Mouse (Mus musculus) liver, embryonic 18 days (tissue): ENCODE measurements around the gene Cyp2d9. TPM values are rescaled to one million over a fixed set of nuclear protein-coding genes. Genes with fewer than 3 reads are reported as not detected.

ENCODE experiments used
- polyA plus RNA-seq: library from polyadenylated mRNA; depleted of rRNA; stranded (reverse); fragments of >200 nt; gene quantifications from 2 replicates; pipeline ENCODE4 v1.2.3, GENCODE M21; 2012; rRNA removed

The Cyp2d9 gene
- 64.7 and 68.7 TPM in 2 replicates for polyA plus RNA-seq

GRCm38 (mm10) chr15:82433137-82433536, at the start of gene Cyp2d9:
TSS of gene Cyp2d9 (plus strand) at chr15:82433437.

GRCm38 (mm10) chr15:82393922-82394321, 39.3 kb upstream of the Cyp2d9 start, which contains the start of gene Cyp2d11:
TSS of gene Cyp2d11 (minus strand) at chr15:82394022.

GRCm38 (mm10) chr15:82406981-82407380, 26.3 kb upstream of the Cyp2d9 start, which contains the start of gene Cyp2d10:
TSS of gene Cyp2d10 (minus strand) at chr15:82407195.

Other genes starting within 250 kb of the Cyp2d9 start
- gene Shisa8, start 220.6 kb upstream of the Cyp2d9 start, polyA plus RNA-seq = 0.12 TPM in 2 replicates
- gene Tnfrsf13c, start 209.1 kb upstream of the Cyp2d9 start, polyA plus RNA-seq = 1.4 and 2.6 TPM in 2 replicates
- gene Cenpm, start 188.7 kb upstream of the Cyp2d9 start, polyA plus RNA-seq = 9.2 and 10.9 TPM in 2 replicates
- gene 1500009C09Rik, start 181.0 kb upstream of the Cyp2d9 start, polyA plus RNA-seq = not detected in 2 replicates
- 0.05 and 0.06 TPM in 2 replicates for gene Sept3, start 158.5 kb upstream of the Cyp2d9 start, polyA plus RNA-seq
- gene Wbp2nl, start 134.5 kb upstream of the Cyp2d9 start, polyA plus RNA-seq = 0.04 and 0.05 TPM in 2 replicates
- 45.1 and 48.9 TPM in 2 replicates for gene Naga, start 94.5 kb upstream of the Cyp2d9 start, polyA plus RNA-seq
- gene Pheta2, start 94.5 kb upstream of the Cyp2d9 start, polyA plus RNA-seq = 10.9 and 11.4 TPM in 2 replicates
- gene Smdt1, start 94.5 kb upstream of the Cyp2d9 start, polyA plus RNA-seq = 86.6 and 90.5 TPM in 2 replicates
- gene Ndufa6, start 79.1 kb upstream of the Cyp2d9 start, polyA plus RNA-seq = 479 and 545 TPM in 2 replicates
- 45.3 and 51.9 TPM in 2 replicates for gene Cyp2d22, start 53.2 kb upstream of the Cyp2d9 start, polyA plus RNA-seq
- gene Cyp2d11, start 39.4 kb upstream of the Cyp2d9 start, polyA plus RNA-seq = 0.31 and 0.43 TPM in 2 replicates
- gene Cyp2d10, start 26.2 kb upstream of the Cyp2d9 start, polyA plus RNA-seq = 139 and 151 TPM in 2 replicates
- 0.02 TPM in 1 of 2 replicates, not detected in the other for gene Cyp2d12, start 121.6 kb downstream of the Cyp2d9 start, polyA plus RNA-seq
- not detected in 2 replicates for gene Cyp2d34, start 187.5 kb downstream of the Cyp2d9 start, polyA plus RNA-seq